Mouse (Mus musculus) myocyte (in vitro differentiated cells): Measurements from ENCODE around the gene Fam213a.

Experiments
- E2F4 ChIP-seq: IDR thresholded peaks from one replicate; pipeline ENCODE4 v1.6.1; 2011; ENCODE audit warnings: mild to moderate bottlenecking, control low read depth, moderate library complexity; ENCODE audit not compliant: insufficient read depth
- MYOD1 ChIP-seq, 3 experiments: IDR thresholded peaks; one replicate each; pipeline ENCODE4 v1.6.1; 2011; ENCODE audit warnings: control low read depth in 2 of 3, low read depth in 2 of 3, mild to moderate bottlenecking in 2 of 3, moderate library complexity in 1 of 3; ENCODE audit not compliant: insufficient read length in 2 of 3, control insufficient read depth in 1 of 3
- MYOG ChIP-seq, 3 experiments: IDR thresholded peaks; one replicate each; pipeline ENCODE4 v1.6.1; 2011; ENCODE audit warnings: control low read depth in 2 of 3, low read depth in 2 of 3, mild to moderate bottlenecking in 2 of 3; ENCODE audit not compliant: insufficient read length in 2 of 3, control insufficient read depth in 1 of 3, insufficient read depth in 1 of 3
- POLR2A ChIP-seq: IDR thresholded peaks from one replicate; pipeline ENCODE4 v1.6.1; 2011; ENCODE audit warnings: low read depth, mild to moderate bottlenecking, control low read depth, moderate library complexity; ENCODE audit not compliant: insufficient read length
- TCF12 ChIP-seq: IDR thresholded peaks from one replicate; pipeline ENCODE4 v1.6.1; 2011; ENCODE audit warnings: mild to moderate bottlenecking, control low read depth; ENCODE audit not compliant: poor library complexity, insufficient read depth, severe bottlenecking

DNA sequence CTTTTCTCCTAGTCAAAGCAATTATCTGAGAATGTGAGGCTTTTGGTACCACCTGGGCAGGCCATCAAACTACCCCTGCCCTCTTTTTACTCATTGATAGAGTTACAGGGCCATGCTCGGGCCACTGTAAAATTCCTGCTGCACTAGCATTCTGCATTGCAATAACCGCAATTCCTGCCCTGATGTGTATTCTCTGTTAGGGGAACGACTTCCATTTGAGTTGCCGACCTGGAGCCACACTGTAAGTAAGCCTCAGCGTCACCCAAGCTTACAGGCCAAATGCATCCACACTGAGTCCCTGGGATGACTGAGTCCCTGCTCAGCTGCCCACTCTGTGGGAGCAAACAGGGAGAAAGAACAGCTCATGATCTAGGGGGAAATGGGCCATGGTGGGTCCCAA is 12.0 kb downstream of the Fam213a start:
- TF ChIP-seq MYOD1 (IDR thresholded peaks at IDR 0.05; ENCODE audit: control insufficient read depth in 1 of 3, insufficient read length in 2 of 3, low read depth in 2 of 3) = no peak
- TF ChIP-seq MYOG (IDR thresholded peaks at IDR 0.05; ENCODE audit: control insufficient read depth in 1 of 3, insufficient read depth in 1 of 3, insufficient read length in 2 of 3, low read depth in 2 of 3) = no peak
- no peak for TF ChIP-seq POLR2A
- no peak for TF ChIP-seq E2F4
- no peak for TF ChIP-seq TCF12
